Mouse (Mus musculus) neural tube, embryonic 13.5 days (tissue): ENCODE measurements around the gene Pla2g4c. TPM values are rescaled to one million over a fixed set of nuclear protein-coding genes. Genes with fewer than 3 reads are reported as not detected.

ENCODE experiments used
- polyA plus RNA-seq: library from polyadenylated mRNA; unstranded; fragments of >200 nt; fragmentation: Nextera tagmentation; extraction: Ambion mirVana; gene quantifications from 2 replicates; pipeline ENCODE4 v1.2.1, GENCODE M21; 2015

Pla2g4c gene
- polyA plus RNA-seq, 1 experiment from 2014 or later: 0.99 TPM

Other genes with a start within 250 kb of the Pla2g4c start
- gene Vmn1r85, start 229.5 kb upstream of the Pla2g4c start, polyA plus RNA-seq: 0.04 TPM in 1 of 2 replicates, not detected in the other
- not detected in 2 replicates for gene Vmn1r86, start 204.7 kb upstream of the Pla2g4c start, polyA plus RNA-seq
- gene Vmn1r87, start 184.5 kb upstream of the Pla2g4c start, polyA plus RNA-seq: not detected in 2 replicates
- gene Vmn1r88, start 165.1 kb upstream of the Pla2g4c start, polyA plus RNA-seq: not detected in 2 replicates
- not detected in 2 replicates for gene Vmn1r89, start 111.6 kb upstream of the Pla2g4c start, polyA plus RNA-seq
- gene Lig1, start 47.4 kb upstream of the Pla2g4c start, polyA plus RNA-seq: 31.7 and 37.7 TPM in 2 replicates
- 11.7 and 20.4 TPM in 2 replicates for gene Zswim9, start 45.9 kb upstream of the Pla2g4c start, polyA plus RNA-seq
- gene Cabp5, start 73.5 kb downstream of the Pla2g4c start, polyA plus RNA-seq: 0.11 TPM in 1 of 2 replicates, not detected in the other
- not detected in 2 replicates for gene Bsph1, start 126.2 kb downstream of the Pla2g4c start, polyA plus RNA-seq
- not detected in 2 replicates for gene Bsph2, start 246.4 kb downstream of the Pla2g4c start, polyA plus RNA-seq